Mouse (Mus musculus): ENCODE measurements around the gene Ttc27. TPM values are rescaled to one million over a fixed set of nuclear protein-coding genes. Genes with fewer than 3 reads are reported as not detected.

Ttc27 gene
- total RNA-seq, 2 experiments from 2014 or later, result 23.8 to 24.6 TPM

- no peak for DNase-seq (ENCODE audit: low spot score in 2 of 2)
- intact Hi-C loops (cut with DNase I), result no loop called here
Observed at GRCm38 (mm10) chr17:74870177-74871160, 152.9 kb downstream of the Ttc27 start.

DNA sequence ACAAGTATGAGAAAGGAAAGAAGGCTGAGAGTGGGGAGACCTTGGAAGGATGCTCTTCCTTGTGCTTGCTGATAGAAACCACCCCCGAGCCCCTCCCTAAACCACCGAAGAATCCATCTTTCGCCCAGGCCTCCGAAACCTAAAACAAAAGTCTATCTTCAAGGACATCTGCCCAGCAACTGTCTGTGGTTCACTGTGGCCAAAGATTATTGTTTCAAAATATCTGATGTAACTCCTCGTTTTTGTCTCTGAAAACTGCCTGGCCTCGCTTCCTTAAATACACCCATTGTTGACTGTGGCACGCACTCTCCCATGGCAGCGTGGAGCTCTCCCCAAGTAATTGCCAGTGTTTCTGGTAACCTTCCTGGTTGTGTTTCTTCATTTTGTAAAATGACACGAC, 155.0 kb downstream of the Ttc27 start:
- DNase-seq (ENCODE audit: low spot score in 2 of 2), result no peak
- intact Hi-C loops (cut with DNase I), result no loop called here

DNA sequence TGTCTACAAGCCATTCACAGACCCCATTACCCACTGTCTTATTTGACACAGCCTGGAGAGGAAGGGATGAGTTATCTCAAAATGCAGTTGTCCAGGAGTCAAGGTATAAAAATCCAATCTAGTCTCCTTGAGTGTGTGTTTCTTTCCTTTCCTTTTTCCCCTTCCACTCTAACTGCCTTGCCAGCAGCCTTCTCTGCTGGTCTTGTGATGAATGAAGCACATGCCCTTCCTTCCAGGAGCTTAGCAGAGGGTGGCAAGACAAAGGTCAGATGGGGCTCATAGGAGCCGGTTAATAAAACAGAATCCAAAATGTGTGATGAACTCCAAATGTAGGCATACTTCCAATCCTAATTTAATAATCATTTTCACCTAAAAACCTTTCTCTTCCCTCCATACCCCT, 156.2 kb downstream of the Ttc27 start:
- intact Hi-C loops (cut with DNase I), result no loop called here
- no peak for DNase-seq (ENCODE audit: low spot score in 2 of 2)

- intact Hi-C loops (cut with DNase I), result no loop called here
- DNase-seq (ENCODE audit: low spot score in 2 of 2), result no peak
Observed at GRCm38 (mm10) chr17:74875740-74876139, 158.2 kb downstream of the Ttc27 start.

DNA sequence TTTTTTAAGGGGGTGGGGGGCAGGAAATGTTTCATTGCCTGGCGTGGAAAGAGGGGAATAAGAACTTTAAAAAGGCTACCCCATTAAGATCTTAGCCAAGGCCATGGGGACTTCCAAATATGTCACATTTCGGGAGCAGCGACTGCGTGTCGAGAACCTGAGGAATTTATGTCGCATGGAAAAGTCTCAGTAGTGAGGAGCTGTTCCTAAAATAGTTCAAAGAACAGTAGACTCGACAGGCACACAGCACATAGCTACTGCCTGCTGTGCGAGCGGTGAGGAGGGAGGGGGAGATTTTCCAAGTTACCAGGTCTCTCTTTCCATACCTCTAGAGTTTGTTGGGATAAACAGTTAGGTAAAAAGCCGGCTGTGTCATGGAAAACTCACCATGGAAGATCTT, 159.4 kb downstream of the Ttc27 start:
- intact Hi-C loops (cut with DNase I), result no loop called here
- DNase-seq (ENCODE audit: low spot score in 2 of 2), result no peak

DNA sequence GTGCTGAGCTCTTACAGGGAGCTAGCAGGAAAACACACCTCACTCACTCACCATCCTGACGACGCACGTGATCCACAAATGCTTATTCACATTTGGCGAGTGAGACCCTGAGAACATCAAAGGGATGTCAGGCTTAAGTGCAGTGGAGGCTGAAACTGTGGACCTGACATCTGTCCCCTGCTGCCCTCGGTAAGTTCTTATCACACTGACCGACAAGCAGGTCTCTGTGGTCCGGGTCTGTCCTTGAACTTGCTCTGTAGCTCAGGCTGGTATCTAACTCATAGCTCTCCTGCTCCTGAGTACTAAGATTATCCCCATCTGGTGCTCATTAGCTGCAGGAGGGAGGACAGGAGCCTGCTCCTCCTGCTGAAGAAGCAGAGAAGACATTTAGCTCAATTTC, 162.2 kb downstream of the Ttc27 start:
- DNase-seq (ENCODE audit: low spot score in 2 of 2), result no peak
- intact Hi-C loops (cut with DNase I), result no loop called here

GRCm38 (mm10) chr17:74887039-74887438, 169.5 kb downstream of the Ttc27 start:
- intact Hi-C loops (cut with DNase I), result no loop called here
- DNase-seq (ENCODE audit: low spot score in 2 of 2), result no peak

DNA sequence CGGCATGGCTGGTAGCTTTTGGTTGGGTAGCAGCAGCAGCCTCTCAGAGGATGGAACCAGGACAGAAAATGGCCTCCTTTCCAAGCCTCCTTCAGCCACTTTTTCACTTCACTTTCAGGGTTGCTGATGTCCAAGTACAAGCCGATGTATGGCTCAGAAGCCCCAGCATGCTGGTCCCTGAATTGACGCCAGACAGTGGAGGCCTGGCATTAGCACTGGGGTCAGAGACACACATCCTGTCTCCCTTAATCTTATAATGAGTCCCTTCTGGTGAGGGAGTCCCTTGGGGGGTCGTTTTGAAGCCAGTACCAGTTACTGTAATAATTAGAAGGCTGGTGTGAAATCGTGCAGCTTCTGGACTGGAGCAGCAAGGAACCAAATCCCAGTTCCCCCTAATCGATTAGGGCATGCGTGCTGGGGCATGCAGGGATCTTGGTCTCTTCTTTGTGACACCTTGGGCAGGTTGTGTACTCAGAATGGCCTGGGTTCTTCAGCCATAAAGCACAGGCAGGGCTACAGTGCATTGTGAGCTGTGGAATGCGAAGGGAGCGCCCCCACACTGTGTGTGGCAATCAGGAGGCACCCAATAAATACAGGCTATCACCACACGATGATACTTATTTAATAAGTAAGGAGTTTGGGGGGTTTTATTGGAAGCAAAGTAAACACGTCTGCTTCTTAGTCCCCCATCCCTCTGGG, 171.5 kb downstream of the Ttc27 start:
- intact Hi-C loops (cut with DNase I), result no loop called here

DNA sequence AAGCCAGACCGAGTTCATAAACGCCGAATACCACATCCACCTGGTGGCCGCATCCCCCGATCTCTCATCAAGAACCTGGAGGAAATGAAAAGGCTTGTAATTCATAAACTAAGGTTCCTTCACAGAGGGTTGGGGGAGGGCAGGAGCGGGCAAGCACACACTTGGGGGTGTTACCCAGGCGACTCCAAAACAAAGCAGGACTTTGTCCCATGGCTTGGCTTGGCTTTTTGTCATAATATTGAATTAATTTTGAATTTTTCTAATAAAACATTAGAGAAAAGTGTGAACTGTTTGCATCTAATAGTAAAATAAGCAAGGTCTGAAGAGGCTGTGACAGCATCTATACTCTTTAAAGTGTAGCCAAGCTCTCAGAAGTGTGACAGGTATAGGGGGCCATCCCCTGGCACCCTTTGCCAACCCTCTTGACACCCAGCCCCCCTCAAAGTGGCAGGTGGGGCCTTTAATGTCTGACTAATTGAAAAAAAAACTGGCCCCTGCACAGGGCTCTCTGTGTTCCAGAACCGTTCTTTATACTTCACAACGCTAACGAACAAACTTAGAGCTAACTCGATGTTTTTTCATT, 172.1 kb downstream of the Ttc27 start:
- DNase-seq (ENCODE audit: low spot score in 2 of 2), result no peak
- intact Hi-C loops (cut with DNase I), result no loop called here

More for the DNA sequence above, 171.5 kb downstream of the Ttc27 start:
- no peak for DNase-seq (ENCODE audit: low spot score in 2 of 2)

DNA sequence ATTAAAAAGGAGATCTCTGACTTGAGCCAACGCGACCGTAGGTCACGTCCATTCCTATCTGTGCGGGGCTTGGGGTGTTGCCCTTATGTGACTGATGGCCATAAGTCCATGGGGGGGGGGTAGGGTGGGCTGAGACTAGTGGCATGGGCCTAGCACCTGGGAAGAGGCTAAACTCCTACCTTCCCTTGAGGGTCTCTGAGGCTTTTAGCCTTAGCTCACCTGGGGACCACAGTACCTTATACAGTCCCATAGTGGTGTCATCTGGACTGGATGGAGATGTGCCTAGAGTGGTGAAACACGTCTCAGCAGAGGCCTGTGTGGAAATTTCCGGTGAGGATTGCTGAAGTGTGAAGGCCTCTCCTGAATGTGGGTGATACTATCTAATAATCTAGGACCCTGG, 184.9 kb downstream of the Ttc27 start:
- no peak for DNase-seq (ENCODE audit: low spot score in 2 of 2)
- intact Hi-C loops (cut with DNase I), result no loop called here

DNA sequence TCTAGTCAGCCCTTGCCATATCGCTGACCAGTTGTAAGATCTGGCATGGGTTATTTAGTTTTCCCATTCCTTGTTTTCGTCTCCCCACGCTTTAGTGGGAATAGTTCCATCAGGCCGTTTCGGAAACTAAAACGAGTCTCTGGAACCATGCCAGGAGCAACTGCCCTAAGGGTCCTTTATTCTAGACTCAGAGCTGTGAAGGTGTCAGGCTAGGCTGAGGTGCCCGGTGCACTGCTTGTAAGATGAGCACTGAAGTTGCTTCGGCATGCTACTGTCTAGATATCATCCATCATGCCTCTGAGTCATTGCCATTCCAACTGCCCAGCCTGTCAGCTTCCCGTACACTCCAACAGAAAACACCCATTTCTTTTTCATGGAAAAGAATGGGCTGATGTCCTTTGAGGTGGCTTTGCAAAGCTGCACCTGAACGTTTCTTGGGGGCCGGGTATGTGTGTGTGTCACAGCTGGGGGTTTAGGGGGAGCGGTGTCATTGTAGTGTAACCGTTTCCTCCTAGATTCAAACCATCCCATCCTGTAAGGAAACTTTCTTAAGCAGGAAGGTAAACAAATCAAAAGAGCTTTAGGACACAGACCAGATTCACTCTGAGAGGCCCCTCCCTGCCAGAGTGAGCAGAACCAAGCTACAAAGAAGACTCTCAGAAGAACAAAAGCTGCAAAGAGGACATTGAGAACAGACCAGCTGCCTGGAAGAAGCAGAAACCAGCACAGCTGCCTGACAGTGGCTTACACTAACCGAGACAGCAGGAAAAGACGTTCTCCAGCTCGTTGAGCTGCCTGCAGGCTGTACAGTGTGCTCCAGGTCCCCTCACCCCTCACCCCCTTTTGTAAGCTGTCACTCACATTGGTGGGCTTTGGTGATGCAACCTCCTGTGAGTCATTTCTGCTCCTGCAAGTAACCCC, 186.1 kb downstream of the Ttc27 start:
- no peak for DNase-seq (ENCODE audit: low spot score in 2 of 2)
- intact Hi-C loops (cut with DNase I), result no loop called here

GRCm38 (mm10) chr17:74904332-74904687, 186.8 kb downstream of the Ttc27 start:
- intact Hi-C loops (cut with DNase I), result no loop called here
- no peak for DNase-seq (ENCODE audit: low spot score in 2 of 2)

- intact Hi-C loops (cut with DNase I), result no loop called here
- DNase-seq (ENCODE audit: low spot score in 2 of 2), result no peak
Observed at GRCm38 (mm10) chr17:74904956-74905355, 187.4 kb downstream of the Ttc27 start.

- intact Hi-C loops (cut with DNase I), result no loop called here
- DNase-seq (ENCODE audit: low spot score in 2 of 2), result no peak
Observed at GRCm38 (mm10) chr17:74912995-74913394, 195.5 kb downstream of the Ttc27 start.

Other genes with a start within 250 kb of the Ttc27 start
- 10 to 100 TPM; 78.9 to 91.9 TPM for gene Yipf4, start 228.2 kb upstream of the Ttc27 start, total RNA-seq (2021)
- gene Birc6, start 189.4 kb upstream of the Ttc27 start, total RNA-seq (2021), result 100 to 1,000 TPM; 122 to 148 TPM

All from left cerebral cortex, postnatal 36 days (tissue).